Mouse (Mus musculus) liver, postnatal 0 days (tissue): ENCODE measurements around the gene Zbtb48.

ENCODE experiments used
- CTCF ChIP-seq: sonication (generic); IDR thresholded peaks from 2 replicates; pipeline ENCODE4 v1.5.1; 2016; ENCODE audit warnings: antibody characterized with exemption, low read depth
- EP300 ChIP-seq: IDR thresholded peaks from 2 replicates; pipeline ENCODE4 v1.6.1; 2016; ENCODE audit warnings: antibody characterized with exemption, low read depth, mild to moderate bottlenecking

GRCm38 (mm10) chr4:151996173-151996950, 31.1 kb downstream of the Zbtb48 start, which contains the start of gene Phf13:
- TF ChIP-seq CTCF (no peak), EP300 (no peak)
